Mouse (Mus musculus) E14TG2a.4 (cell line): ENCODE results near the gene Sesn1.

Experiments used
- H3K27me3 ChIP-seq: 2 replicates; pipeline ENCODE4 v1.6.1; 2014; ENCODE audit warnings: low read length, control low read depth; ENCODE audit not compliant: insufficient read depth
- H3K36me3 ChIP-seq: 2 replicates; pipeline ENCODE4 v1.6.1; 2014; ENCODE audit warnings: low read length, control low read depth; ENCODE audit not compliant: insufficient read depth
- H3K4me1 ChIP-seq: replicated peaks from 2 replicates; pipeline ENCODE4 v1.6.1; 2014; ENCODE audit warnings: low read depth, low read length, control low read depth
- H3K4me3 ChIP-seq: replicated peaks from 2 replicates; pipeline ENCODE4 v1.5.1; 2014; ENCODE audit warnings: mild to moderate bottlenecking, low read length
- H3K9me3 ChIP-seq: 2 replicates; pipeline ENCODE4 v1.6.1; 2014; ENCODE audit warnings: low read length, control low read depth
- CTCF ChIP-seq: conservative IDR thresholded peaks from 2 replicates; pipeline ENCODE4 v1.5.1; 2014; ENCODE audit warnings: low read length
- NANOG ChIP-seq: IDR thresholded peaks from 2 replicates; pipeline ENCODE4 v1.6.1; 2014; ENCODE audit warnings: borderline replicate concordance, low read length, mixed read lengths
- POU5F1 ChIP-seq: IDR thresholded peaks from 2 replicates; pipeline ENCODE4 v1.6.1; 2014; ENCODE audit warnings: low read length, borderline replicate concordance

Sesn1 gene

DNA sequence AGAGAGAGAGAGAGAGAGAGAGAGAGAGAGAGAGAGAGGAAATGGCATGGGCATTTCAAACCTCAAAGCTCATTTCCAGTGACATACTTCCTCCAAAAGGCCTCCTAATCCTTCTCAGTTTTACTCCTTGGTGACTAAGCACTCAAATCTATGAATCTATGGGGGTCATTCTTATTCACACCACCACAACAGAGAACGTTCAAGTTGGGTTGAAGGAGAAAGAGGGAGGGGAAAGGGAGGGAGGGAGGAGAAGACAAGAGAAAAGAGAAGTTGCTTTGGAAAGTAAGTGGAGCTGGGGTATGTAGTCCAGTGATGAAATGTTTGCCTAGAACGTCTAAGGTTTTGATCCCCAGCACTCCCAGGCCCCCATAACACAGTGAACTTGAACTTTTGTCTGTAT, 60.4 kb downstream of the Sesn1 start:
- peaks cover 12% of the 10 kb centered on the region for H3K9me3 ChIP-seq
- no peaks in the 10 kb centered on the region for H3K4me1 ChIP-seq
- H3K27me3 ChIP-seq = no peaks in the 10 kb centered on the region
- no peaks in the 10 kb centered on the region for H3K36me3 ChIP-seq
- no peak for TF ChIP-seq NANOG
- no peak for TF ChIP-seq CTCF
- TF ChIP-seq POU5F1 = no peak
- H3K4me3 ChIP-seq = no peak overlapping the region

DNA sequence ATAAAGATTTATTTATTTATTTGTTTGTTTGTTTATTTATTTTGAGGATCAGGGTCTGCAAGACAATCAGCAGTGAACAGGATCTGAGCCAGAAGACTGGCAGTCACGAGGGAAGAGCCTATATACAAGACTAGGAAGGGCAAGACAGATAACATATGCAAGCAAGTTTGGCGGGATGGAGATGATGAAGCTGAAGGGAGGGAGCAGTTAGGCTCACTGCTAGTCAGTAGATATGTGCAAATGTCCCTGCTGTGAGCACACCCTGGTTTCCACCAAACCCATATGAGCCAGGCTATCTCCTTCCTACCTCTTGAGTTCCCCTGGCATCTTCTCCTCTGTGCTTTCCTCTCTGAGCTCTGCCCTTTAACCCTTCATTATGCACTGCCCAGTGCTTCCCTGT, 61.8 kb downstream of the Sesn1 start:
- H3K4me1 ChIP-seq = no peaks in the 10 kb centered on the region
- no peak overlapping the region for H3K4me3 ChIP-seq
- TF ChIP-seq NANOG (no peak), CTCF (no peak), POU5F1 (no peak)
- no peaks in the 10 kb centered on the region for H3K36me3 ChIP-seq
- H3K27me3 ChIP-seq = no peaks in the 10 kb centered on the region
- peaks cover 3% of the 10 kb centered on the region for H3K9me3 ChIP-seq

DNA sequence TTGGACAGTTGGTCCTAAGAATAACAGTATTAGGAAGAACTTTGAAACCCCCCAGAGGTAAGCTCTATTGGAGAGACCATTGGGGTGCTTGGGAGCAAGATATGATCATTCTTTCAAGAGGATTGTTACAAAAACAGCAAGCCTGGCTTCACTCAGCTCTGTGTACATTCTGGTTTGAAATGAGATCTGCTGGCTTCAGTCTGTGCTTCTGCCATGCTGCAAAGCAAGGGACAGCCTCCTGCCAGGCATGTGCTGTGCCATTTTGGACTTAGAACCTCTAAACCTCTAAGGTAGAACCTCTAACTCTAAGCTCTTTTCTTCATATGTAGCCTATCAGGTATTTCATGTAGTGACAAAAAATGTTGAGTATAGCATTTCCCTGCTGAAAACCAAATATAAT, 65.9 kb downstream of the Sesn1 start:
- TF ChIP-seq CTCF (no peak), POU5F1 (no peak), NANOG (no peak)
- Histone ChIP-seq H3K36me3 (no peaks in the 10 kb centered on the region), H3K4me1 (peaks cover 9% of the 10 kb centered on the region)

DNA sequence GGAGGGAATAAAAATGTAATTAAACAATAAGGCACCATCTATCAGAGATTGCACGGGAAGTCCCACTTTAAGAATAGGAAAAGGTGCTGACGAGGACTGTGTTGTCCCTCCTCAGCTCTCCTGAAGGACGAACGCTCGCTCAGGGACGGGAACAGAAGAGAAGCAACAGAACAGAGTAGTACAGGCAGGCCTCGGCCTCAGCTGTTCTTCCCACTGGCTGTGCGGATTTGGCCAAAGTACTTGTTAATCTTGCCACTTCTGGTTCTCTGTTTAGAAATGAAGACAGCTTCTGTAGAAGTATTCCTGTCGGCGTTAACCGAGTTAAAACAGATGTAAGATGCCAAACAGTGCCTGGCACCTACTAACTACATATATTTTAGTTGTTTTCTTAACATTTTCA, 68.6 kb downstream of the Sesn1 start:
- no peak for TF ChIP-seq NANOG
- no peak for TF ChIP-seq CTCF
- no peak for TF ChIP-seq POU5F1
- Histone ChIP-seq H3K4me3 (no peak overlapping the region), H3K27me3 (no peaks in the 10 kb centered on the region), H3K9me3 (no peaks in the 10 kb centered on the region), H3K4me1 (peaks cover 26% of the 10 kb centered on the region), H3K36me3 (no peaks in the 10 kb centered on the region)

More for the DNA sequence above, 65.9 kb downstream of the Sesn1 start:
- Histone ChIP-seq H3K9me3 (no peaks in the 10 kb centered on the region), H3K4me3 (no peak overlapping the region), H3K27me3 (no peaks in the 10 kb centered on the region)

DNA sequence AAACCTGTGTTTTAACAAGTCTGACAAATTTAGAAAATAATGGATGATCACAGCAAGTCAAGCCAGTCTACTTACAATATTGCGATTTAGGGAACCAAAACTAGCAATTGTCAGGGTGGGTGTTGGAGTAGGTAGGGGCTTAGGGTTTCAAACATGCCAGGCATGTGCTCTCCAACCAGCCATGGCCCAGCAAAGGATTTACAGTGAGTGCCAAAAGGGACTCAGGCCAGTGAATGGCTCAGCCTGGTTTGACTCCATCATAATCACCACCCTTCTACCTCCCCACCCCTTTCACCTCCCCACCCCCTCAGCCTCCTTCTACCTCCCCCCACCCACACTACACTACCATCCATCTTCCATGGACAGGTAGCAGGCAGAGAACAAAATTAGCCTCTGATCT, 69.9 kb downstream of the Sesn1 start:
- H3K9me3 ChIP-seq = no peaks in the 10 kb centered on the region
- peaks cover 36% of the 10 kb centered on the region for H3K4me1 ChIP-seq
- no peak overlapping the region for H3K4me3 ChIP-seq
- no peaks in the 10 kb centered on the region for H3K36me3 ChIP-seq
- TF ChIP-seq POU5F1 = no peak
- no peaks in the 10 kb centered on the region for H3K27me3 ChIP-seq

DNA sequence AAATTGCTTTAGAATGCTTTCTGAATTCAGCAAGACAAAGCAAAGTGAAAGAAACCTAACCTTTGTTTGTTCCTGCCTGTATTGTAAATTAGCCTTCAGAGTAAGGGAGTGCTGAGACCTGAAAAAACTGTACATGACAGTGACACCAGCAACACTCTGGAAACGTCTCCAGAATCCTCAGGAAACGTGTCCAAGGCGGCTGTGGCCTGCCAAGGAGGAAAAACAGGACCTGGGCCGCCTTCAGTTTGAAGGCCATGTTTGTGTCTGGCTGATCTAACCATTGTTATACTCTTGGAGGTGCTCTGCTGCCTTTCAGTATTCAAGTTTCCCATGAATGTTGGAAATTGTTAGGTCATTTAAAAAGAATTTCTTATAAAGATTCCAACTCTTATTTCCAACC, 70.5 kb downstream of the Sesn1 start:
- Histone ChIP-seq H3K36me3 (no peaks in the 10 kb centered on the region), H3K4me3 (no peak overlapping the region), H3K9me3 (no peaks in the 10 kb centered on the region), H3K27me3 (no peaks in the 10 kb centered on the region), H3K4me1 (peaks cover 40% of the 10 kb centered on the region)
- TF ChIP-seq CTCF (no peak), NANOG (no peak), POU5F1 (no peak)

DNA sequence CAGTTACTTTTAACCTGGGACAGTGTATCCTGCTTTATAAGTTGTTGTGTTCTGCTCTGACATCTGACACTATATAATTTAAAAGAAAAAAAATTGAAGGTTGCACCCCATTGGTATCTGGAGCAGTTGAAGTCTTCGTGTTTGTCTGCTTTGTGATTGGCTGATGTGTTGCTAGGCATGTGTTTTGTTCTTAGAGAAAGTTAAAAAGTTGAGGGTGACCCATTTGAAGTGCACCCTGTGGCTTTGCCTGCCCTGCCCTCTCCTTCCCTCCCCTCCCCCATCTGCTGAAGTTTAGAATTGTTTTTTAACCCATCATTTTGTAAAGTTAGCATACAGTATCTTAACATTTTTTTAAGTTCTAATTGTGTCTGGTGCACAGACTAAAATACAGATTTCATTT, 71.0 kb downstream of the Sesn1 start:
- TF ChIP-seq NANOG = no peak
- no peak for TF ChIP-seq CTCF
- no peak for TF ChIP-seq POU5F1
- H3K4me3 ChIP-seq = no peak overlapping the region
- no peaks in the 10 kb centered on the region for H3K9me3 ChIP-seq
- H3K4me1 ChIP-seq = peaks cover 40% of the 10 kb centered on the region
- H3K36me3 ChIP-seq = no peaks in the 10 kb centered on the region
- no peaks in the 10 kb centered on the region for H3K27me3 ChIP-seq

DNA sequence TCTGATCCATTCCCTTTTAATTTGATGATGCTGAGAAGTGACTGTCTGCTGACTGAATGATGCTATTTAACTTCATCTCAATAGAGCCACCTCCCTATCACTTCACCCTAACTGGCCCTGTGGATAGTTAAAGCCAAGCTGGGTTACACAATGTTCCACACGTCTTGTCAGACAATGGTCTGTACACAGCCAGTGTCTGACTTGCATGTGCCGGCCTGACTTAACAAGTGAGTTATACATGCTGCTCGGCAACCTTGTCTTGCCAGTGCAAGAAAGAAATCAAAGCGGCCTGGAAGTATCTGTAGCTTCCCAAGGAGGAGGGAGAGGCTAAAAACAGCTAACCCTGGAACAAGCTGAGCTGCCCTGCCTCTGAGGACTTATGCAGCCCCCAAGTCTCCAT, 71.7 kb downstream of the Sesn1 start:
- no peak for TF ChIP-seq POU5F1
- no peak for TF ChIP-seq NANOG
- no peak for TF ChIP-seq CTCF
- Histone ChIP-seq H3K27me3 (no peaks in the 10 kb centered on the region), H3K9me3 (no peaks in the 10 kb centered on the region), H3K36me3 (no peaks in the 10 kb centered on the region), H3K4me1 (peaks cover 41% of the 10 kb centered on the region), H3K4me3 (no peak overlapping the region)

DNA sequence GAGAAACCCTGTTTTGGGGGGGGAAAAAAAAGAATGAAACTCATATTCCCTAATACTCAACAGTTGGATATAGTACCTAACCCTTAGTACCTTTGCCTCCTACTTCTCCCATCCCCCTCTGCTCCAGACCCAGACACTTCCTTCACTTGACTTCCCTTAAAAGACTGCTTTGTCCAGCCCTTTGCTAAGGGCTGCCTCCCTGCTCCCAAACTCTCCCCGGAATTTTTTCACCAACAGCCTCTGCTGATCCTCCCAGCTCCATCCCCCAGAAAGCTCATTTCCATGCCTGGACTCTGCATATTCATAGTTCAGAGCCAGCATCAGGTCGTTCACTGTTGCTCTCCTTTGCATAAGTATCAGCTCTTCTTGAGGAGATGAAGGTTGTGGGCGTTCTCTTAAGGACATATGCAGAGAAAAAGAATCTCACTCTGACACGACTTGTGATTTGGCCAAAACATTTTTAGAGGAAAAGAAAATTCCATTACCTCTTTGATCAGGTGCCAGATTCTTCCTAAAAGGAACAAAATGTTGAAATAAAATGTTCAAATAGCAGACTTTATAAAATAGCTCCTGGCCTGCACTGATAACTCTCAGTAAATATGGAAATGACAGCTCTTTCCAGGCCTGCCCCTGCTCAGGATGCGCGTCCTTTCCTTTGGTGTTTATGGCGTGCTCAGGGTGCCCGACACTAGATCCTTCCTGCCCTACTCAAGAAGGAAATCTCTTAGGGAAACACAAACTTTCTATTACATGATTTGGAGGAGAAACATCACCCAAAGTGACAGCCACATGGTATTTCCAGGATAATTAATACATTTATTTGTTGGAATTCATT, 74.2 kb downstream of the Sesn1 start:
- Histone ChIP-seq H3K9me3 (no peaks in the 10 kb centered on the region), H3K27me3 (peaks cover 6% of the 10 kb centered on the region), H3K4me3 (no peak overlapping the region), H3K36me3 (no peaks in the 10 kb centered on the region), H3K4me1 (peaks cover 47% of the 10 kb centered on the region)
- TF ChIP-seq CTCF (no peak), NANOG (no peak), POU5F1 (no peak)
